Mouse (Mus musculus): ENCODE measurements around the gene Gm17720. TPM values are rescaled to one million over a fixed set of nuclear protein-coding genes. Genes with fewer than 3 reads are reported as not detected.

Gm17720 gene
- polyA plus RNA-seq, 1 experiment from 2014 or later, result not detected

GRCm38 (mm10) chr8:110101676-110102075, 877 bp downstream of the Gm17720 start:
- Histone ChIP-seq H3K4me3 (ENCODE audit: control insufficient read depth in 1 of 2, insufficient read depth in 1 of 2, low read depth in 1 of 2, low read length in 2 of 2) (no peak overlapping the region), H3K36me3 (ENCODE audit: control insufficient read depth, insufficient read depth, low read length) (no peaks in the 10 kb centered on the region), H3K9me3 (ENCODE audit: control insufficient read depth, low read length) (no peaks in the 10 kb centered on the region), H3K4me2 (ENCODE audit: low read length) (no peak overlapping the region), H3K27me3 (ENCODE audit: control insufficient read depth, insufficient read depth, low read length) (no peaks in the 10 kb centered on the region), H3K4me1 (ENCODE audit: control insufficient read depth in 2 of 2, insufficient read depth in 2 of 2, low read length in 2 of 2) (no peaks in the 10 kb centered on the region), H3K9ac (ENCODE audit: low read length) (no peak overlapping the region), H3K27ac (replicated peaks in 1 of 2; ENCODE audit: control insufficient read depth in 1 of 2, insufficient read depth in 1 of 2, low read depth in 2 of 2, low read length in 2 of 2) (no peak overlapping the region)
- ATAC-seq (ENCODE audit: insufficient number of reproducible peaks, insufficient read depth, low FRiP score, low read depth), result no peak
- 89% methylated on average over 14 of the region's 15 CpGs for WGBS

- Histone ChIP-seq H3K4me3 (ENCODE audit: control insufficient read depth in 1 of 2, insufficient read depth in 1 of 2, low read depth in 1 of 2, low read length in 2 of 2) (no peak within 1 kb of the TSS), H3K4me1 (ENCODE audit: control insufficient read depth in 2 of 2, insufficient read depth in 2 of 2, low read length in 2 of 2) (no peaks in the 10 kb centered on the region), H3K27me3 (ENCODE audit: control insufficient read depth, insufficient read depth, low read length) (no peaks in the 10 kb centered on the region), H3K9ac (ENCODE audit: low read length) (no peak within 1 kb of the TSS), H3K4me2 (ENCODE audit: low read length) (no peak within 1 kb of the TSS), H3K36me3 (ENCODE audit: control insufficient read depth, insufficient read depth, low read length) (no peaks in the 10 kb centered on the region), H3K27ac (replicated peaks in 1 of 2; ENCODE audit: control insufficient read depth in 1 of 2, insufficient read depth in 1 of 2, low read depth in 2 of 2, low read length in 2 of 2) (no peak within 1 kb of the TSS), H3K9me3 (ENCODE audit: control insufficient read depth, low read length) (no peaks in the 10 kb centered on the region)
- ATAC-seq (ENCODE audit: insufficient number of reproducible peaks, insufficient read depth, low FRiP score, low read depth), result no peak
- 76% methylated on average over 12 of the region's 12 CpGs for whole genome bisulfite sequencing
Observed at GRCm38 (mm10) chr8:110100907-110101306, 1.6 kb downstream of the Gm17720 start, which contains the start of gene Gm21964. Gene Gm21964 (plus strand): TSS chr8:110101207.

DNA sequence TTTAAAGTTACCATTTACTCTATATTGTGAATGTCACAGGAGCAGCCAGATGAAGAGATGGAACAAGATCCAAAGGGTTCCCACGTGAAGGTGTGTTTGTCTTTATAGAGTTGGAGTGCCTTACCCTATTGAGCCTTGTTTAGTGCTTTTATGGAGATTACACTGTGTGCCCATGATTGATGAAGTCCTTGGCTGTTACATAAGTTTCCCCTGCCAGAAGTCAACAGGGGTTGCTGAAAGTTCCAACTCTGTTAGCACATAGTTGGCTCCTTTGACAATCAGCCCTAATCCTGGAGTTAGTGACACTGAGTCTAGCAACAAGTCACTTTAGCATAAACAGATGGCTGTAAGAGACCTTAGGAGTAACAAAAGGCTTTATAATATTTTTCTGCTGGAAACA, 10.7 kb downstream of the Gm17720 start:
- H3K36me3 ChIP-seq (ENCODE audit: control insufficient read depth, insufficient read depth, low read length), result peaks cover 23% of the 10 kb centered on the region
- no peak overlapping the region for H3K27ac ChIP-seq (replicated peaks in 1 of 2; ENCODE audit: control insufficient read depth in 1 of 2, insufficient read depth in 1 of 2, low read depth in 2 of 2, low read length in 2 of 2)

GRCm38 (mm10) chr8:110082416-110083105, 20.0 kb downstream of the Gm17720 start:
- Histone ChIP-seq H3K36me3 (ENCODE audit: control insufficient read depth, insufficient read depth, low read length) (peaks cover 25% of the 10 kb centered on the region), H3K4me1 (ENCODE audit: control insufficient read depth in 2 of 2, insufficient read depth in 2 of 2, low read length in 2 of 2) (peaks cover 2 to 4% of the 10 kb centered on the region in 2 experiments; a peak in 3 of 4 replicates), H3K9ac (ENCODE audit: low read length) (no peak overlapping the region), H3K9me3 (ENCODE audit: control insufficient read depth, low read length) (peaks cover 6% of the 10 kb centered on the region; the same call in 1 of the 2 replicates), H3K4me2 (ENCODE audit: low read length) (no peak overlapping the region), H3K27ac (replicated peaks in 1 of 2; ENCODE audit: control insufficient read depth in 1 of 2, insufficient read depth in 1 of 2, low read depth in 2 of 2, low read length in 2 of 2) (no peak overlapping the region), H3K27me3 (ENCODE audit: control insufficient read depth, insufficient read depth, low read length) (no peaks in the 10 kb centered on the region), H3K4me3 (ENCODE audit: control insufficient read depth in 1 of 2, insufficient read depth in 1 of 2, low read depth in 1 of 2, low read length in 2 of 2) (no peak overlapping the region)
- 79% methylated on average over 11 of the region's 11 CpGs for WGBS
- no peak for ATAC-seq (ENCODE audit: insufficient number of reproducible peaks, insufficient read depth, low FRiP score, low read depth)

More for the DNA sequence above, 10.7 kb downstream of the Gm17720 start:
- ATAC-seq (ENCODE audit: insufficient number of reproducible peaks, insufficient read depth, low FRiP score, low read depth), result no peak
- peaks cover 20% of the 10 kb centered on the region for H3K9me3 ChIP-seq (ENCODE audit: control insufficient read depth, low read length)
- H3K4me3 ChIP-seq (ENCODE audit: control insufficient read depth in 1 of 2, insufficient read depth in 1 of 2, low read depth in 1 of 2, low read length in 2 of 2), result no peak overlapping the region
- no peaks in the 10 kb centered on the region for H3K4me1 ChIP-seq (ENCODE audit: control insufficient read depth in 2 of 2, insufficient read depth in 2 of 2, low read length in 2 of 2)
- H3K4me2 ChIP-seq (ENCODE audit: low read length), result no peak overlapping the region
- 59% methylated on average over 1 of the region's 1 CpGs for WGBS
- no peaks in the 10 kb centered on the region for H3K27me3 ChIP-seq (ENCODE audit: control insufficient read depth, insufficient read depth, low read length)
- H3K9ac ChIP-seq (ENCODE audit: low read length), result no peak overlapping the region

- Histone ChIP-seq H3K9me3 (ENCODE audit: control insufficient read depth, low read length) (no peaks in the 10 kb centered on the region), H3K36me3 (ENCODE audit: control insufficient read depth, insufficient read depth, low read length) (peaks cover 5% of the 10 kb centered on the region), H3K4me1 (ENCODE audit: control insufficient read depth in 2 of 2, insufficient read depth in 2 of 2, low read length in 2 of 2) (peaks cover 2 to 4% of the 10 kb centered on the region in 2 experiments; a peak in 3 of 4 replicates), H3K4me3 (ENCODE audit: control insufficient read depth in 1 of 2, insufficient read depth in 1 of 2, low read depth in 1 of 2, low read length in 2 of 2) (peak within 1 kb of the TSS; percentile 64 to 69), H3K9ac (ENCODE audit: low read length) (peak within 1 kb of the TSS; percentile 84), H3K27ac (replicated peaks in 1 of 2; ENCODE audit: control insufficient read depth in 1 of 2, insufficient read depth in 1 of 2, low read depth in 2 of 2, low read length in 2 of 2) (no peak within 1 kb of the TSS), H3K27me3 (ENCODE audit: control insufficient read depth, insufficient read depth, low read length) (no peaks in the 10 kb centered on the region), H3K4me2 (ENCODE audit: low read length) (peak within 1 kb of the TSS; percentile 93)
- ATAC-seq (ENCODE audit: insufficient number of reproducible peaks, insufficient read depth, low FRiP score, low read depth), result peak; percentile 73
- WGBS, result 6% methylated on average over 54 of the region's 54 CpGs
Observed at GRCm38 (mm10) chr8:110079282-110080221, 23.0 kb downstream of the Gm17720 start, which contains the start of gene Zfp612. Gene Zfp612 (plus strand): TSS chr8:110079746.

GRCm38 (mm10) chr8:110074496-110074895, 28.1 kb downstream of the Gm17720 start:
- H3K36me3 ChIP-seq (ENCODE audit: control insufficient read depth, insufficient read depth, low read length), result no peaks in the 10 kb centered on the region
- WGBS, result 78% methylated on average over 8 of the region's 8 CpGs
- no peak overlapping the region for H3K4me2 ChIP-seq (ENCODE audit: low read length)
- H3K4me3 ChIP-seq (ENCODE audit: control insufficient read depth in 1 of 2, insufficient read depth in 1 of 2, low read depth in 1 of 2, low read length in 2 of 2), result no peak overlapping the region
- H3K4me1 ChIP-seq (ENCODE audit: control insufficient read depth in 2 of 2, insufficient read depth in 2 of 2, low read length in 2 of 2), result peaks cover 0 to 2% of the 10 kb centered on the region in 2 experiments; a peak in 1 of 4 replicates
- H3K9me3 ChIP-seq (ENCODE audit: control insufficient read depth, low read length), result peaks cover 3% of the 10 kb centered on the region; the same call in 1 of the 2 replicates
- ATAC-seq (ENCODE audit: insufficient number of reproducible peaks, insufficient read depth, low FRiP score, low read depth), result no peak
- no peak overlapping the region for H3K27ac ChIP-seq (replicated peaks in 1 of 2; ENCODE audit: control insufficient read depth in 1 of 2, insufficient read depth in 1 of 2, low read depth in 2 of 2, low read length in 2 of 2)
- H3K9ac ChIP-seq (ENCODE audit: low read length), result no peak overlapping the region
- no peaks in the 10 kb centered on the region for H3K27me3 ChIP-seq (ENCODE audit: control insufficient read depth, insufficient read depth, low read length)

DNA sequence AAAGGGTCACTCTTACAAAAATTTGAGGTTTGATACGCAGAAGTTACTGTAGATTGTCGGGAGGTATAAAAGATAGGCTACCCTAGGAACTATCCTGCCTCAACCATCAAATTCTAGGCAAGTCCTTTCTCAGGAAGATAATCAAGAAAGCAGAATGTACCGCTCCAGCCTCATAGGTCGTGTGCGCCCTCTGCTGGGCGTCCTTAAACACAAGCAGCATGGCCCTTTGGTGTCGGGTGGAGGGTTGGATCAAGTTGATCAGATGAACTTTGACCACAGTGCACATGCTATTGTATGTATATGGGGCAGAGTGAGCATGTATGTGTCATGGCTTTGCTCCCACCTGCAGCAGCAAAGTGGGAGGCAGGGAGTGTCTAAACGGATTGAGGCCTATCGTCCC, 31.0 kb downstream of the Gm17720 start:
- WGBS, result 9% methylated on average over 9 of the region's 9 CpGs
- Histone ChIP-seq H3K4me2 (ENCODE audit: low read length) (no peak overlapping the region), H3K9me3 (ENCODE audit: control insufficient read depth, low read length) (peaks cover 3% of the 10 kb centered on the region; the same call in 1 of the 2 replicates), H3K4me3 (ENCODE audit: control insufficient read depth in 1 of 2, insufficient read depth in 1 of 2, low read depth in 1 of 2, low read length in 2 of 2) (no peak overlapping the region), H3K36me3 (ENCODE audit: control insufficient read depth, insufficient read depth, low read length) (no peaks in the 10 kb centered on the region), H3K9ac (ENCODE audit: low read length) (no peak overlapping the region), H3K27me3 (ENCODE audit: control insufficient read depth, insufficient read depth, low read length) (no peaks in the 10 kb centered on the region), H3K27ac (replicated peaks in 1 of 2; ENCODE audit: control insufficient read depth in 1 of 2, insufficient read depth in 1 of 2, low read depth in 2 of 2, low read length in 2 of 2) (no peak overlapping the region), H3K4me1 (ENCODE audit: control insufficient read depth in 2 of 2, insufficient read depth in 2 of 2, low read length in 2 of 2) (no peaks in the 10 kb centered on the region)
- no peak for ATAC-seq (ENCODE audit: insufficient number of reproducible peaks, insufficient read depth, low FRiP score, low read depth)
